23 mouse cellular contexts compared by ENCODE assay signal in the genomic region with DNA sequence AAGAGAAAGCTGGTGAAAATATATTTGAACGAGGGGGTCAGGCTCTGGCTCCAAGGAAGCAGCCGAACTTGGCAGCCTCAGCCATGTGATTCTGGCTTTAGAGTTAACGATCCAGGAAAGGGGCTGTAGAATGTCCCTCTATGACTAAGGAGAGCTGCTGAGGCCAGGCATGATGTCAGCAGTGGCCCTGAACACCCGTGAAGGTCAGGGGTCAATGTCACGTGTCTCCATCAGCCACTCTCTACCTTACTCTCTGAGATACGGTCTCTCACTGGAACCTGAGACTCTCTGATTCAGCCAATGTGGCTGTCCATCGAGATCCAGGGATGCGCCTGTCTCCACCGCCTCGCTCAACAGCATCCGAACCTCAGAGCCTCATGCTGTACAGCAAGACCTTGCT. TPM values are rescaled to one million over a fixed set of nuclear protein-coding genes. Genes with fewer than 3 reads are reported as not detected.
"Had no signal": no experiment of that assay in that cellular context is flagged by ENCODE, and none has a peak within 500 bp of the region (broad histone marks: within the 10 kb centered on the region; RNA-seq: fewer than 3 reads in every experiment).

No protein-coding gene starts in this region.

- DNase-seq: liver, postnatal 0 days; lung, adult 2 months; lung, postnatal 14 days; lung, postnatal 36 days; midbrain, embryonic 14.5 days; retina, postnatal 1 day; right cerebral cortex, adult 18-20 months; right cerebral cortex, postnatal 25 days; right cerebral cortex, postnatal 4 days; spleen, adult 18-20 months; thymus, adult 18-20 months; thymus, postnatal 14 days; thymus, postnatal 36 days had no signal

- H3K27ac ChIP-seq: lung, embryonic 15.5 days; midbrain, embryonic 10.5 days; midbrain, embryonic 12.5 days; neural tube, embryonic 13.5 days; neural tube, embryonic 15.5 days had no signal

- H3K4me3 ChIP-seq: lung, embryonic 15.5 days; midbrain, embryonic 10.5 days; midbrain, embryonic 12.5 days; myocyte; neural tube, embryonic 13.5 days; neural tube, embryonic 15.5 days had no signal

RNA-seq across cellular contexts. Expression of a gene that starts 27.4 kb away (rescaled TPM):
- total RNA-seq: megakaryocyte, adult 5-6 weeks; megakaryocyte-erythroid progenitor cell, adult 5-6 weeks had no signal
- polyA plus RNA-seq: lung, embryonic 15.5 days; lung, postnatal 0 days; midbrain, embryonic 14.5 days had no signal

RNA-seq across cellular contexts. Expression of a gene that starts 45.5 kb away (rescaled TPM):
- total RNA-seq: megakaryocyte, adult 5-6 weeks; megakaryocyte-erythroid progenitor cell, adult 5-6 weeks had no signal
- polyA plus RNA-seq: liver, postnatal 0 days; lung, embryonic 15.5 days; lung, postnatal 0 days; midbrain, embryonic 16.5 days; myocyte; neural tube, embryonic 13.5 days; neural tube, embryonic 15.5 days had no signal
